Mouse (Mus musculus): Measurements from ENCODE around the gene Metap1. TPM values are rescaled to one million over a fixed set of nuclear protein-coding genes. Genes with fewer than 3 reads are reported as not detected.

The Metap1 gene
- 27.1 and 27.6 TPM in 2 replicates for polyA plus RNA-seq (2015; fragmentation: Nextera tagmentation; extraction: Ambion mirVana)

GRCm38 (mm10) chr3:138489327-138490033 is at the start of gene Metap1:
Gene Metap1, minus strand, starts transcription at chr3:138489515.

GRCm38 (mm10) chr3:138526073-138526915 is 37.0 kb upstream of the Metap1 start, which contains the start of gene Eif4e:
Gene Eif4e, plus strand, starts transcription at chr3:138526179.

GRCm38 (mm10) chr3:138442612-138443464 is 46.5 kb downstream of the Metap1 start, which contains the start of gene Adh5:
Gene Adh5, plus strand, starts transcription at chr3:138443093.

GRCm38 (mm10) chr3:138415121-138415690 is 74.1 kb downstream of the Metap1 start, which contains the start of gene Adh4:
Gene Adh4, plus strand, starts transcription at chr3:138415466.

MicroRNAs encoded within 50 kb of the gene (microRNA counts, 519-probe panel; counts per million panel counts)
- microRNA mmu-miR-1956: not detected

Small RNA genes lying within 50 kb of the gene (microRNA-seq; reads per million reads assigned to microRNA genes)
- not detected for gene Mir1956

Other genes starting within 250 kb of the Metap1 start
- gene Adh1, start 228.5 kb downstream of the Metap1 start, polyA plus RNA-seq (2015; fragmentation: Nextera tagmentation; extraction: Ambion mirVana): 675 and 751 TPM in 2 replicates
- 0.31 and 0.34 TPM in 2 replicates for gene Adh6a, start 176.2 kb downstream of the Metap1 start, polyA plus RNA-seq (2015; fragmentation: Nextera tagmentation; extraction: Ambion mirVana)
- gene Adh6b, start 147.7 kb downstream of the Metap1 start, polyA plus RNA-seq (2015; fragmentation: Nextera tagmentation; extraction: Ambion mirVana): 0.24 TPM in 1 of 2 replicates, not detected in the other
- gene Adh4, start 74.0 kb downstream of the Metap1 start, polyA plus RNA-seq (2015; fragmentation: Nextera tagmentation; extraction: Ambion mirVana): not detected in 2 replicates
- gene Adh5, start 46.4 kb downstream of the Metap1 start, polyA plus RNA-seq (2015; fragmentation: Nextera tagmentation; extraction: Ambion mirVana): 109 and 120 TPM in 2 replicates
- gene Eif4e, start 36.7 kb upstream of the Metap1 start, polyA plus RNA-seq (2015; fragmentation: Nextera tagmentation; extraction: Ambion mirVana): 150 and 170 TPM in 2 replicates

Data from urinary bladder, postnatal 0 days (tissue).